Mouse (Mus musculus) CH12F3 (cell line): ENCODE measurements around the gene Ldb1.

ENCODE experiments used
- in situ Hi-C: fragments of 300-500 bp; cut with MboI; formaldehyde crosslinking; loops from 2 replicates; pipeline ENCODE4 v1.14.3; 2020; ENCODE audit warnings: low sequenced_read_pairs

Ldb1 gene

DNA sequence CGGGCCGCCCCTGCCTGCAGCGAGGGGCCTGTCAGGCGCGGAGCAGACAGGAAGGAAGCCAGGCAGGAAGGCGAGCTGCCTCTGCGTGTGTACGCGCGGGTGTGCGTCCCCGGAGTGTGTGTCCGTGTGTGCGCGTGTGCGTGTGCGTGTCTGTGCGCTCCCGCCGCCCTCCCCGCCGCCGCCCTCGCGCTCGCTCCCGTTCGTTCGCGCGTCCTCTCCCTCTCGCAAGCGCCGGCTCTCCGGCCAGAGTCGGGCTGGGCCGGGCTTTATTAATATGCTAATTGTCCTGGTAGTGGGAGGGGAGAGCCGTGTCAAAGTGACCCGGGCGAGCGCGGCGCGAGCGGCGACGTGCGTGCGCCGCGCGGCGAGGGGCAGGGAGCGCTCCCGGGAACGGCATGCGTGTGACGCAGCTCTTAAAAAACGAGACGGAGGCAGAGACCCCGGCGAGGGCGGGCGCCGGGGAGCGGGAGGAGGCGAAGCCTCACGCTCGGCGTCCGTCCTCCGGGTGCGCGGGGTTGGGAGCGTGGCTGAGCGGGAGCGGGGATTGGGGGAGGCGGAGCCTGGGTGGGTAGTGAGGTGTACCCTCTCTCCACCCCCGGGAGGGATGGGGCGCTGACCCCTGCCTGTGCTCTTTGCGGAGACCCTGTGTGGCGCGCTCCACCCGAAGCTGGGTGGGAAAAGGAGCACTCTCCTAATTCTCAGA lies at the start of gene Ldb1:
Gene Ldb1, minus strand, starts transcription at position 222 of the 703 bp plus-strand sequence.
- in situ Hi-C loops, result no loop called here

DNA sequence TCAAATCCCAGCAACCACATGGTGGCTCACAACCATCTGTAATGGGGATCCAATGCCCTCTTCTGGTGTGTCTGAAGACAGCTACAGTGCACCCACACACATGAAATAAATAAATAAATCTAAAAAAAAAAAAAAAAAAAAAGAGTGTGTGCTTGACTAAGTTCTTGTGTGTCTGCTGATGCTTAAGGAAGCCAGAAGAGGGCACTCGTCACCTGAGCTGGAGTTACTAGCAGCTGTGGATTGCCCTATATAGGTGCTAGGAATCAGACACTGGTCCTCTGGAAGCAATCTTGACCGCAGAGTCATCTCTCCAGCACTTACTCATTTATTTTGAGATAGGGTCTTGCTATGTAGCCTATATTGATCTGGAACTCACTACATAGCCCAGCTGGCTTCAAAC lies 49.1 kb upstream of the Ldb1 start:
- in situ Hi-C loops, result no loop called here

DNA sequence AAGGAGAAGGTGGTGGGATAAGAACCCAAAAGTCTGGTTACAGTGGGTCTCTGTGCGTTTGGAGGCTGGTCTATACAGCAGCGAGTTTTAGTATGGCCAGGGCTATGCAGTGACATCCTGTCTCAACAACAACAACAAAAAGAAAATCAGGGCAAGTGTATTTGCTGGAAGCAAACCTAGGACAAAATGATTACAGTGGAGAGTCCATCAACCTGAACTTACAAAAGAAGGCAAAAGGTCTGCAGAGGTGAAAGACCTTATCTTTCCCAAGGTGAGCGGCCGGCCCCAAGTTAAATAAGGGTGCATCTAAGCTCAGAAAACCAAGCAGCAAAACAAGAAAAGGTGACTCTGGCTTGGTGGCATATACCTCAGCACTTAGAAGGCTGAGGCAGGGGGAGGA lies 46.6 kb upstream of the Ldb1 start:
- in situ Hi-C loops, result no loop called here

DNA sequence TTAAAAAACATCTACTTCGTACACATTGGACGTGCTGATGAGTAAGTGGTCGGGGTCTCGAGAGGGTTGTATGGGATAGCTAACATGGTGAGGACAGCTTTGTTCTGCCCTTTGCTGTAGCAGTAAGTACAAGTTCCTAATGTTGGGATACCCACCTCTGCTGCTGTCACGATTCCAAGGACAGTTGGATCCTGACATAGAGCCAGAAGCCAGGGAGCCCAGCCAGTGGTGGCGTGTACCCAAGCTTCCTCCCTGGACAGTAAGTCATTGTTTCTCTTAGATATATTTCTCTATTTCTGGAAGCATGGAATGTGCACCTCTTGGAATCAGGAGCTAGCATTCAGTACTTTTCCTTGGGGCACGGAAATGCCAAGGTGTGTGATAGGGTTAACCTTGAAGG lies 42.9 kb upstream of the Ldb1 start:
- in situ Hi-C loops, result no loop called here

DNA sequence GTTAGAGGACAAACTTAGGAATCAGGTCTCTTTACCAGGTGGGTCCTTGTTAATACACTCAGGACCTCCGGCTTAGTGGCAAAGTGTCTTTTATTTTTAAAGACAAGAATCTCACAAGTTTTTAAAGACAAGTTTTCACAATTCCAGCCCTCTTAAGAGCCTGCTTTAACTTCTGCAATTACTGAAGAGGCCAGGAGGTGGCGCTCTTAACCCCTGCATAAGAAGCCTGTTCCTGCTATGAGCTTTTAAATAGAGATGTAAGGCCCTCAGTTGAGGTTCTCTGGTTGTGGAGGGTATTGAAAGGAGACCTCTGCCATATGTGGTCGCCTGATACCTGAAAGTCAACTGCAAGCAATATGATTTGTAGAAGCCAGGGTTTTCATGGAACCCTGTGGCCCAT lies 41.3 kb upstream of the Ldb1 start:
- in situ Hi-C loops, result no loop called here

DNA sequence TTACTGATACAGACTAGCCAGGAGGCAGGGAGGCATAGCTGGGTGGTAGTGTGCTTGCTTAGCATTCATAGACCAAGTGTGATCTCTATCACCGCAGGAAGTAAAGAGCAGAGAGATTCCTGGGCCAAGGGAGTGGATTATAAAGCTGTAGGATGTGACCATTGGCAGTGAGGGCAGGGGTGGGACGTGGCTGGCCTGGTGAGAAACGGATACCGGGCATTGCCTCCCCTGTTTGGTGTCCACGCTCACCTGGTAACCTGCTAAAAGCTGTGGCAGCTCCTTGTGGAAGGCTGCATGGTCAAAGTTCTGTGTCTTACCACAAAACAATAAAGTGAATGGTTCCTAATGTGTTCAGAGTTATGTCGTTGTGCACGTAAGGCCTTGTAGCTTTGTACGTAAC lies 40.2 kb upstream of the Ldb1 start:
- in situ Hi-C loops, result no loop called here

DNA sequence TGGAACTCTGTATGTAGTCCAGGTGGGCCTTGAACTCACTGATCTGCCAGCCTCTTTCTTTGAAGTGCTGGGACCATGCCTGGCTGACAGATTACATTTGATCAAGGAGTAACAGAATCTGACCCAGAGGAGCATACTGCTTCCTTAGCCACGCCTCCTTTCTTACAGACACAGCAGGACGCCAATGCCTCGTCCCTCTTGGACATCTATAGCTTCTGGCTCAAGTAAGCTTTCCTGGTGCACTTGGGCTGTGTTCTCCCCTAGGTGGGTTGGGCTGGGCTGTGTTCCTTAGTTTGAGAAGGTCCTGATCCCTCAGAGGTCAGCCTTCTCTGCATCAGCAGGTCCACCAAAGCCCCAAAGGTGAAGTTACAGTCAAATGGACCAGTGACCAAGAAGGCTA lies 33.5 kb upstream of the Ldb1 start:
- in situ Hi-C loops, result no loop called here

DNA sequence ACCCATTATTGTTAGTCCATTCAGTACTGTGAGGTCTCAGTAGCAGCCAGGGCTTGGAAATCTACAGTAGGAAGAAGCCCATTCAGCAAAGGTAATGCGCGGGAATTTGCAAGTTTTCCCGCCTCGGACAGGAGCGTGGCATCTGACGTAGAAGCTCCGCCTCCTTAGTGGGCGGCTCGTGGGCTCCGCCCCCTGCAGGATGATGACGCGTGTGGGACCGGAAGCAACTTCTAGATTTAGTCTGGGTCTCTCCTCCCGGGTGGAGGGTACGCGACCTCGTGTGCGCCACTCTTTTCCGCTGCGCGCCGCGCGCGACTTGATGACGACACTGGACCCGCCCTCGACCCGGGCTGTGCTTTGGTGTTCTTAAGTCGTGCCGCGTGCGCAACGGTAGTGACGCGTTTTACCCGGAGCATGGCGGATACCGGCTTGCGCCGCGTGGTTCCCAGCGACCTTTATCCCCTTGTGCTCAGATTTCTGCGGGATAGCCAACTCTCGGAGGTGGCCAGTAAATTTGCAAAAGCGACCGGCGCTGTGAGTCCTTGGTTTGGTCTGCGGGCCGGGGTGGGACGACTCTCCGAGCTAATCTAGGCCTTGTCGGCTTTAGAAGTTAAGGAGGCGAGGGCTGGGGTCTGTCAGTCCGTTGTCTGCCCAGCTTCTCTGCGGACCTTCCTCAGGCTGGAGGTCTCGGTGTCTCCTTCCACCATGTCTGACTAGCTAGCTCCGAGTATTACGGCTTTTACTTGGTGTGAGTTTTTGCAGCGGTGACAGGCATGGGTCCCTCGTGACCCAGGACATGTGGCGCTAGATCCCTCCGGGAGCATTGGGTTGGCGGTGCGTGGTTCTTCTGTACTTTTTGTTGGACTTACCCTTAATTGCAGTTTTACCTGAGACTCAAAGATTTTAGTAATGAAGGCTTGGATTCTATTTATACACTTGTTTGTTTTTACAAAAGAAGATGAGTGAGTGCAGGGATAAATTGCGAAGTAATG lies 30.9 kb upstream of the Ldb1 start, which contains the start of gene Nolc1:
Gene Nolc1, plus strand, starts transcription at position 248 of the 992 bp plus-strand sequence.
- in situ Hi-C loops, result no loop called here

DNA sequence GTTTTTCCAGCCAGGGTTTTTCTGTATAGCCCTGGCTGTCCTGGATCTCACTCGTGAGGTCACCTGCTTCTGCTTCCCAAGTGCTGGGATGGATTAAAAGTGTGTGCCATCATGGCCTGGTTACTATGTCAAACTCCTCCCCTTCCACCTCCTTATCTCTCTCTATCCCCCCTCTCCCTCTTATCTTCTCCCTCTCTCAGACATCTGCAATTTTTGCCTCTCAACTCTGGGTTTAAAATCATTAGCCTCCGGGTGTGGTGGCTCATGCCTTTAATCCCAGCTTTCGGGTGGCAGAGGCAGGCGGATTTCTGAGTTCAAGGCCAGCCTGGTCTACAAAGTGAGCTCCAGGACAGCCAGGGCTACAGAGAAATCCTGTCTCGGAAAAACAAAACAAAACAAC lies 29.3 kb upstream of the Ldb1 start:
- in situ Hi-C loops, result no loop called here

DNA sequence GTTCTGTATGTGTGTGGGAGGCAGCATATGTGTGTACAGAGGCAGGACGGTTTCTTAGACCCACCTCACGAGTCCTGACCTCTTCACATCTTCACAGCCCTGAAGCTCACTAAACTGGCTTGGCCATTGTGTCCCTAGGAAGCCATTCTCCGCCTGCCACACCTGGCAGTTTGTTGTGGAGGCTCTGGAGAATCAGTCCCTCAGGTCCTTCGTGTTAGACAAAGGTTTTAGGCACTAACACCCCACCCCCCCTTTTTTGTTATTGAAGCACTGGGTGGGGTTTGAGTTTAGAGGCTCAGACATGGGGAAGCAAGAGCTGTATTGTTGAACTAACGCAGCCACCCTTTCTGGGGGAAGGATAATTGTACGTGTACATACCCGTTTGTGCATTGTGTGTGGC lies 28.3 kb upstream of the Ldb1 start:
- in situ Hi-C loops, result no loop called here

DNA sequence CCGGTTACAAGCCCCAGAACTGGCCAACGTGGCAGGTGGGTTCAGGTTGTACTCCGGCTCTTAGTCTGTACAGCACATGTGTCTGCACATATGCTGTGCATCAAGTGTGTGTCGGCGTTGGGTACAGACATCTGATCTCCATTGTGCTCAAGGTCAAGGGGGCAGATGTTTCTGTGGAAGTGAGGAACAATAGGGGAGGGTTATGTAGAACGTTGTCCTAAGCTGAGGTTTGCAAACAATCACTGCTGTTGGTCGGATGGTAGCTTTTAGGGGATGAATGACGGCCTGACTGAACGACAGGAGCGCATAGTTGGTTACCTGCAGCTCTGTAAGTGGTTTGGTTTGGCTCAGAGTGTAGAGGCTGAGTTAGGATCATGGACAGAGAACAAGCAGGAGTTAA lies 23.0 kb upstream of the Ldb1 start:
- in situ Hi-C loops, result no loop called here

DNA sequence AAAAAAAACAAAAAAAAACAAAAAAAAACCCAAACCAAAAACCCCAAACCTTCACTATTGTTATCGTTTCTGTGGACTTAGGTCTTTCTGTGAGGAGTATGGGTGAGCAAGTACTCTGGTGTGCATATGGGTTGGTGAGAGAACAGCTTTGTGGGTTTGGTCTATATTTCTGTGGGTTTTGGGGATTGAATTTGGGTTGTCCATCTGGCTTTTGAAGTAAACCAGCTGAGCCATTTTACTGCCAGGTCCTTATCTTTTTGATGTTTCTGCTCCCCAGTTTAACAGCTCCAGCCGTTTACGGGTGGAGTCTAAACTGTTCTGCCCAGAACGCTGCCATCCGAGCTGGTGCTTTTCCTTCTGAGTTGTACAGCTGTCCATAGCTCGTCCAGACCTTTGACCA lies 15.8 kb upstream of the Ldb1 start:
- in situ Hi-C loops, result no loop called here

DNA sequence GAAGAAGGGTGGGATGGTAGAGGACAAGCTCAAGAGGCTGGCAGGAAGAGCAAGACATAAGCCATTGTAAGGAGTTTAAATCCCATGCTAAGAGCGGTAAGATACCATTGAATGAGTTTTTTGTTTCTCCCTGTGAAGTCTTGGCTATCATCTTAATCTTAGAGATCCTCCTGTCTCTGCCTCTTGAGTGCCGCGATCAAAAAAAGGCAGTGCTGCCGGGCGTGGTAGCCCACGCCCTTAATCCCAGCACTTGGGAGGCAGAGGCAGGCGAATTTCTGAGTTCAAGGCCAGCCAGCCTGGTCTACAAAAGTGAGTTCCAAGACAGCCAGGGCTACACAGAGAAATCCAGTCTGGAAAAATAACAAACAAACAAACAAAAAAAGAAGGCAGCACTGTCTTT lies 13.5 kb upstream of the Ldb1 start:
- in situ Hi-C loops, result no loop called here

DNA sequence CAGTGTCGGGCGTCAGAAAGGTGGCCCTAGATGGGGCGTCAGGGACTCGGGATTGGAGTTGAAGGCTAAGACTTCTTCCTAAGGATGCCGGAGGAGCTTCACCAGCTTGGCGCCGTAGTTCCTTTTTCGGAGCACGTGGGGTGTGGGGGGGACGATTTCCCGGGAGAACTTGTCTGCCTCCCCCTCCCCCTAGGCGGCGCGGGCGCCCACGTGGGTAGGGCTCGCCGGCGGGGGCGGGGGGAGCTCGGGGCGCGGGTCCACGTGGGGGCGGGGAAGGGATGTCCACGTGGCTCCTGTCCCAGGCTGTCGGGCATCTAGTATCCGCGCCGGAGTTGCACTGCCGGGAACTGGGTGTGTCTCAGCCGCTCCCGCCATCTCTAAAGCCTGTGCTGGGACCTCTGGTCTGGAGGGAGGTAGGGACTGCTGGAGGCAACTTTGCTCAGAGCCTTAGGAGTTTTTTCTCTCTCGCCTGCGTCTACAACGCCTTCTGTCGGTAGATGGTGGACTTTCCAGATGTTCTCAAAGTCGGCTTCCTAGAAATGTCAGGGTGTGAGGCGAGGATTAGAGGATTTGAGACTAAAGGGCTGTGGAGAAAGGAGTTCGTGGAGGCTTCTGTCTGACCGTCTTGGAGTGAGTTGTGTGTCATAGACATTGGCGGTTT lies 12.1 kb upstream of the Ldb1 start:
- in situ Hi-C loops, result no loop called here

DNA sequence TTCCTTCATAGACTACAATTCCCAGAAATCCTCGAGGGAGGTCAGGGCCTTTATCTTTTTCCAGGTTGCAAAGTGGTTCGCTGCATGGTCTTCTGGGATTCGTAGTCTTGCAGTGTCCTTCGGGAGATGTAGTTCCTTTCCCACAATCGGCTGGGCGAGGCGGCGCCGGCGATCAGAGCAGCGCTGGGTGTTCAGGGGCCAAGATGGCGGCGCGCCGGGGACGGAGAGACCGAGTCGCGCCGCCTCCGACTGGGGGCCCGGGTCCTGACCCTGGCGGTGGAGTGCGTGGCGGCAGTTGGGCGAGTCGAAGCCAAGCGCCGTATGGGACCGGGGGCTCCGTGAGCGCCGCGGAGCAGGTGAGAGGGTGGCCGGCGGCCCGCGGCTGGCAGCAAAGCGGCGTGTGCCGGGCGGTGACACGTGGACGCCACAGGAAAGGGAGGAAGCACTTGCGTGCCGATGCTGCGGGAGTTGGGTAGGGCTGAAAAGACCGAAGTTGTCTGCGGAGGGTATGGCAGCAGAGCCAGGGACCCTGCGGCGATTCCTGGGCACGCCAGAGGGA lies 11.5 kb upstream of the Ldb1 start:
- in situ Hi-C loops, result no loop called here

DNA sequence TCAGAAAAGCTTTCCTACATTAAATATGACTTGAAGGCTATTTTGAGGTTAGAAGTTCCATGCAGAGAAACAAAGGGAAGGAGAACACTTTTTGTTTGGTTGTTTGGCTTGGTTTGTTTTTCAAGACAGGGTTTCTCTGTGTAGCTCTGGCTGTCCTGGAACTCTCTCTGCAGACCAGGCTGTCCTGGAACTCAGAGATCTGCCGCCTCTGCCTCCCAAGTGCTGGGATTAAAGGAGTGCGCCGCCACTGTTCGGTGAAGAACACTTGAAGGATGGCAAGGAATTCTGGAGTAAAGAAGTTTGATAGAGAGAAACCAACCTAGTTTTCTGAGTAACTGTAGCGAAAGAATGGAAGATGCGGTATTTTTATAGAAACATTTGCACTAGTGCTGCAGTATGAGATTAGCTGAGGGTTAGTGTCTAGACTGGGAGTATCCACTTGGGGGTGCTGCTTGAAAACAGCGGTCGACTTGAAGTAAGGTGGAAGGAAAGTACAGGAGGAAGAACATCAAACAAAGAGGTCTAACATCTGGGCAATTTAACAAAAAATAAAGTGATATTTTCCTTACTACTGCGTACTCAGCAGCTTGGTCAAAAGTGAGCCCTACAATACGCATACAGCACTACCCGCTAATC lies 10.9 kb upstream of the Ldb1 start:
- in situ Hi-C loops, result no loop called here

DNA sequence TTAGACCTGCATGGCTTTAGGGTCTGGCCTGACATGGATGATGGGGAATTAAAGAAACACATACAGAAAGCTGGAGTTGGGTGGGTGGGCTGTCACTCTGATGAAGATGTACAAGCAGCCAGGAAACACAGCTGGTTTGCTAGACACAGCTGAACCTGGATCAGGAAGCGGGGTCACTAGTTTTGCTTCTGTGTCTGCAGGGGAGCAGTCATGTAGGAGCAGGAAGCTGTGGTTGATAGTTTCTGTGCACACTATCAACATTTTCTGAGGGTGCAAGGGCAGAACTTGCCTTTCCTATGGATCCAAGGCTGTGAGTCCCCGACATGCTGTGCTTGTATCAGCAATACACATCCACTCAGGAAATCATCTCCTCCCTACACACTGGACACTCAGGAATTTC lies 5.4 kb upstream of the Ldb1 start:
- in situ Hi-C loops, result no loop called here

DNA sequence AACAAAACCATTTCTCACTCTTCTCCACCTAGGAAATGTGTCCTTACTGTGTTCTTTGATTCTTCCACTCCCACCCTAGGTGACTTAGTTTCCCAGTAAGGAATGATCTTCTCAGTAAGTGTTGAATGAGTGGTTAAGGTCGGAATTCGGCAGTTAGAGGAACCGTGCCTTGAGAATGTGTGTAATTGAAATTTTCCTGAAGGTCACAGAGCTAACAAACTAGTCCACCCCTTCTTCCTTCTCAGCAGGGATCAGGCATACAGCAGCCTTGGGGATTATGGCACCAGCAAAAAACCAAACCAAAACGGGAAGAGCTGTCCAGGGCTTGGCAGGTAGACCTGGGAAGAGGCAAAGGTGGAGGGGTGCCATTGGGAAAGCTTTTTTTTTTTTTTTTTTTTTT lies 4.1 kb upstream of the Ldb1 start:
- in situ Hi-C loops, result no loop called here

DNA sequence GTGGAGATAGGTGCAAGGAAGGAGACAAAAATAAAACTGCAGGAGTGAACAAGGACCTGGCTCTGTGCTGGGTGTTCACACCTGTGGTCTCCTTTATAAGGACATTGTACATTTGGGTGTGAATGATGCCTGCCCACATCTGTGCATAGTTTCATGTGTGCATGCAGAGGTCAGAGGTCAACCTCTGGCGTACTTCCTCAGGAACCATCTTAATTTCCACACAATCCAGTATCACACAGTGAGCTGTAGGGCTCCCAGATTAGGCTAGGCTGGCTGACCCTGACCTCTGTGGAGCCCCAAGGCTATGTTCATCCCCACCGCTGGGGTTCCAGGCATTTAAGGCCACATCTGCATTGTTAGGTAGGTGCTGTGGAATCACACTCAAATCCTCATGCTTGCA lies 2.4 kb upstream of the Ldb1 start:
- in situ Hi-C loops, result no loop called here

DNA sequence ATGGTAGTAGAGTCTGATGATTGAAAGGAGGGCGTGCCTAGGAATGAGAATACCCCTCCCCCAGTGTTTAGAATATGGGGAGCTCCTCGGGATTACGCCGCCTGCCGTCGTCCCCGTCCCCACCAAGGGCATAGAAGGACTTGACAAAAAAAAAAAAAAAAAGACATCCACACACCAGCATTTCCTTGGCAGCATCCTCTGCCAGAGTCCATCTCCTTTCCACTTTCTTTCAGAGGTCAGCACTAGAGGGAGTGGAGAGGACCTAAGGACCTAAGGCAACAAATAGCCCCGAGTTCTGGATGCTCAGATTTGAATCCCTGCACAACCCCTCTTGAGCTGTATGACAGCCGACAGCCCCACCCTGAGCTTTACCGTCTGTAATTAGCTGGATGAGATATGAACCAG lies 1.6 kb upstream of the Ldb1 start:
- in situ Hi-C loops, result no loop called here
